Mouse (Mus musculus) CH12.LX (cell line): ENCODE measurements around the gene Fbln1. TPM values are rescaled to one million over a fixed set of nuclear protein-coding genes. Genes with fewer than 3 reads are reported as not detected.

Experiments used
- DNase-seq: peaks from one replicate; pipeline ENCODE4 v3.0.0-alpha.2; 2013; ENCODE audit errors: extremely low read depth
- H3K27ac ChIP-seq: 2 replicates; pipeline ENCODE4 v1.5.1; 2012; ENCODE audit warnings: low read depth, mild to moderate bottlenecking, control low read depth, moderate library complexity; ENCODE audit not compliant: insufficient read depth
- H3K27me3 ChIP-seq: replicated peaks from 2 replicates; pipeline ENCODE3; 2012; ENCODE audit warnings: inconsistent platforms
- H3K36me3 ChIP-seq, 2 experiments: replicated peaks in 1 of 2; 2 replicates each; pipeline versions ENCODE3 to v1.6.1; 2012; ENCODE audit warnings: inconsistent platforms in 1 of 2, low read length in 1 of 2, mild to moderate bottlenecking in 1 of 2, mixed read lengths in 1 of 2, moderate library complexity in 1 of 2; ENCODE audit not compliant: control insufficient read depth in 1 of 2, insufficient read depth in 1 of 2
- H3K4me1 ChIP-seq, 2 experiments: 2 replicates each; pipeline ENCODE4 v1.6.1; 2012; ENCODE audit warnings: inconsistent platforms in 1 of 2, moderate library complexity in 1 of 2; ENCODE audit not compliant: insufficient read depth in 2 of 2, control insufficient read depth in 1 of 2
- H3K4me2 ChIP-seq: 2 replicates; pipeline ENCODE4 v1.6.1; 2012; ENCODE audit warnings: low read depth, mild to moderate bottlenecking, control low read depth; ENCODE audit not compliant: poor library complexity, insufficient read depth, severe bottlenecking
- H3K4me3 ChIP-seq, 3 experiments: fragments of 150-350 bp in 1 of 3; sonication (generic) in 1 of 3; replicated peaks in 1 of 3; 2 replicates each; pipeline versions ENCODE3 to v1.5.1; 2011 to 2012; ENCODE audit warnings: low read depth in 2 of 3, low read length in 2 of 3, mild to moderate bottlenecking in 2 of 3, moderate library complexity in 2 of 3, control low read depth in 1 of 3, improper control_type of control experiment in 1 of 3, inconsistent platforms in 1 of 3, mixed read lengths in 1 of 3; ENCODE audit not compliant: poor library complexity in 1 of 3
- H3K79me2 ChIP-seq: replicated peaks from 2 replicates; pipeline ENCODE4 v1.6.1; 2012; ENCODE audit warnings: mild to moderate bottlenecking, moderate library complexity; ENCODE audit not compliant: control insufficient read depth, poor library complexity, insufficient read depth, severe bottlenecking; ENCODE audit errors: extremely low read depth
- H3K9ac ChIP-seq: 2 replicates; pipeline ENCODE4 v1.6.1; 2012; ENCODE audit warnings: low read depth, mild to moderate bottlenecking, control low read depth, moderate library complexity; ENCODE audit not compliant: insufficient read depth
- H3K9me3 ChIP-seq: replicated peaks from 2 replicates; pipeline ENCODE3; 2012; ENCODE audit warnings: low read length, inconsistent platforms, mixed read lengths
- CTCF ChIP-seq, 2 experiments: IDR thresholded peaks in 1 of 2; conservative IDR thresholded peaks in 1 of 2; 2 replicates each; pipeline ENCODE4 v1.5.1; 2011 to 2012; ENCODE audit warnings: low read depth in 2 of 2, low read length in 2 of 2, improper control_type of control experiment in 1 of 2, inconsistent platforms in 1 of 2, mild to moderate bottlenecking in 1 of 2, moderate library complexity in 1 of 2
- E2F4 ChIP-seq: IDR thresholded peaks from 2 replicates; pipeline ENCODE4 v1.6.1; 2011; ENCODE audit warnings: low read depth, low read length, improper control_type of control experiment; ENCODE audit not compliant: insufficient replicate concordance
- ETS1 ChIP-seq: conservative IDR thresholded peaks from 2 replicates; pipeline ENCODE4 v1.6.1; 2012; ENCODE audit warnings: low read depth, mild to moderate bottlenecking, inconsistent platforms, low read length, improper control_type of control experiment, moderate library complexity
- HCFC1 ChIP-seq: IDR thresholded peaks from 2 replicates; pipeline ENCODE4 v1.6.1; 2012; ENCODE audit warnings: low read depth, mild to moderate bottlenecking, inconsistent platforms, low read length, improper control_type of control experiment
- IRF4 ChIP-seq: IDR thresholded peaks from 2 replicates; pipeline ENCODE4 v1.6.1; 2014; ENCODE audit warnings: low read depth, mild to moderate bottlenecking, inconsistent platforms, low read length, improper control_type of control experiment
- JUN ChIP-seq: IDR thresholded peaks from 2 replicates; pipeline ENCODE4 v1.6.1; 2011; ENCODE audit warnings: low read depth, mild to moderate bottlenecking, low read length, improper control_type of control experiment, moderate library complexity; ENCODE audit not compliant: insufficient read depth
- JUND ChIP-seq: conservative IDR thresholded peaks from 2 replicates; pipeline ENCODE4 v1.6.1; 2011; ENCODE audit warnings: low read depth, low read length, improper control_type of control experiment
- MAFK ChIP-seq: IDR thresholded peaks from 2 replicates; pipeline ENCODE4 v1.6.1; 2011; ENCODE audit warnings: low read length, improper control_type of control experiment; ENCODE audit not compliant: insufficient replicate concordance
- MAX ChIP-seq: IDR thresholded peaks from 2 replicates; pipeline ENCODE4 v1.6.1; 2011; ENCODE audit warnings: low read length, improper control_type of control experiment
- MAZ ChIP-seq: IDR thresholded peaks from 2 replicates; pipeline ENCODE4 v1.6.1; 2012; ENCODE audit warnings: low read depth, mild to moderate bottlenecking, inconsistent platforms, low read length, improper control_type of control experiment, moderate library complexity
- MYC ChIP-seq: IDR thresholded peaks from 2 replicates; pipeline ENCODE4 v1.6.1; 2011; ENCODE audit warnings: low read depth, mild to moderate bottlenecking, improper control_type of control experiment, low read length
- NRF1 ChIP-seq: IDR thresholded peaks from 2 replicates; pipeline ENCODE4 v1.6.1; 2014; ENCODE audit warnings: low read depth, mild to moderate bottlenecking, inconsistent platforms, low read length, improper control_type of control experiment, moderate library complexity
- PAX5 ChIP-seq: IDR thresholded peaks from 2 replicates; pipeline ENCODE4 v1.6.1; 2012; ENCODE audit warnings: low read length, inconsistent platforms, mixed read lengths
- RAD21 ChIP-seq: IDR thresholded peaks from 2 replicates; pipeline ENCODE4 v1.6.1; 2011; ENCODE audit warnings: low read depth, mild to moderate bottlenecking, low read length, improper control_type of control experiment, moderate library complexity
- TBP ChIP-seq: conservative IDR thresholded peaks from 2 replicates; pipeline ENCODE4 v1.6.1; 2011; ENCODE audit warnings: low read depth, low read length, improper control_type of control experiment
- TCF12 ChIP-seq: IDR thresholded peaks from 2 replicates; pipeline ENCODE4 v1.6.1; 2014; ENCODE audit warnings: low read depth, mild to moderate bottlenecking, inconsistent platforms, low read length, improper control_type of control experiment
- USF2 ChIP-seq: conservative IDR thresholded peaks from 2 replicates; pipeline ENCODE4 v1.6.1; 2011; ENCODE audit warnings: low read depth, low read length, improper control_type of control experiment
- ZC3H11A ChIP-seq: IDR thresholded peaks from 2 replicates; pipeline ENCODE4 v1.6.1; 2012; ENCODE audit warnings: low read depth, mild to moderate bottlenecking, inconsistent platforms, low read length, improper control_type of control experiment
- ZKSCAN1 ChIP-seq: IDR thresholded peaks from 2 replicates; pipeline ENCODE4 v1.6.1; 2012; ENCODE audit warnings: low read depth, inconsistent platforms, low read length, improper control_type of control experiment, borderline replicate concordance
- ZMIZ1 ChIP-seq: IDR thresholded peaks from 2 replicates; pipeline ENCODE4 v1.6.1; 2012; ENCODE audit warnings: low read depth, mild to moderate bottlenecking, inconsistent platforms, low read length, improper control_type of control experiment
- ZNF384 ChIP-seq: IDR thresholded peaks from 2 replicates; pipeline ENCODE4 v1.6.1; 2012; ENCODE audit warnings: low read depth, low read length, improper control_type of control experiment, inconsistent platforms
- dilution Hi-C: fragments of 300-500 bp; cut with MboI; formaldehyde crosslinking; loops from 2 replicates; pipeline ENCODE4 v1.14.3; 2020; ENCODE audit warnings: low sequenced_read_pairs; ENCODE audit not compliant: extremely low pct_unique_long_range_greater_than_20kb, extremely low pct_ligation_motif_present
- in situ Hi-C: fragments of 300-500 bp; cut with MboI; formaldehyde crosslinking; loops from 3 replicates; pipeline ENCODE4 v1.14.3; 2019; ENCODE audit warnings: low sequenced_read_pairs, low pct_ligation_motif_present, low pct_unique_long_range_greater_than_20kb, mixed read lengths
- polyA plus RNA-seq: library from polyadenylated mRNA; unstranded; fragments of >175 nt; gene quantifications from 2 replicates; pipeline ENCODE4 v1.2.1, GENCODE M21; 2012; ENCODE audit warnings: low read depth; ENCODE audit not compliant: insufficient read length
- total RNA-seq, 2 experiments: library from RNA; depleted of rRNA; stranded (reverse); fragments of 300-350 nt in 1 of 2; fragments of >200 nt in 1 of 2; gene quantifications; 2 replicates each; pipeline ENCODE4 v1.2.3; 2012 to 2014

Gene Fbln1
- total and polyA plus RNA-seq, 3 experiments, result 1.4 TPM; not detected in 2

GRCm38 (mm10) chr15:85246936-85247335 lies 41.2 kb downstream of the Fbln1 start:
- H3K4me1 ChIP-seq, result 0 out of 4 replicates have a peak, but pooled peaks cover 0 to 4% of the 10 kb centered on the region in 2 experiments
- H3K27ac ChIP-seq, result no peak overlapping the region
- H3K4me2 ChIP-seq, result no peak overlapping the region
- dilution Hi-C loops, result no loop called here
- H3K36me3 ChIP-seq, result no peaks in the 10 kb centered on the region
- in situ Hi-C loops, result loop anchor here (5.0 kb wide), 1 partner anchor 95 kb away; no protein-coding TSS in a partner anchor
- H3K79me2 ChIP-seq, result no peaks in the 10 kb centered on the region
- H3K9ac ChIP-seq, result no peak overlapping the region
- H3K9me3 ChIP-seq, result no peaks in the 10 kb centered on the region
- no peak for DNase-seq
- no peak overlapping the region for H3K4me3 ChIP-seq
- H3K27me3 ChIP-seq, result peaks cover 59% of the 10 kb centered on the region
- TF ChIP-seq MAZ (no peak), ZKSCAN1 (no peak), PAX5 (no peak), TBP (no peak), TCF12 (no peak), USF2 (no peak)
- TF ChIP-seq, all 38 proteins: peak for 0

DNA sequence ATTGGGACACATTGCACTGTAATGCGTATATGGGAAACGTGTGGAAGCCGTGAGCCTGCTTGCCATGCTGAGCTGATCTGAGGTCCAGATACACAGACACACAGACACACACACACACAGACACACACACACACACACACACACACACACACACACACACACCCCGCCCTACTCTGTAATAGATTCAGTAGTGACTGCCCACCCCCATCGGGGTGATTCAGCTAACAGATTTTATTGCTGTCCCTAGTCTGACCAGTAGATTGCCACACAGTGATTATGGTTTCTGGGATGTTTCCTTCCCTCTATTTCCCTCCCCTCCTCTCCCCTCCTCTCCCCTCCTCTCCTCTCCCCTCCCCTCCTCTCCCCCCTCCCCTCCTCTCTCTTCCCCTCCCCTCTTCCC lies 42.6 kb downstream of the Fbln1 start:
- peaks cover 47% of the 10 kb centered on the region for H3K27me3 ChIP-seq
- dilution Hi-C loops, result no loop called here
- no peak for DNase-seq

More for the DNA sequence above, 42.6 kb downstream of the Fbln1 start:
- H3K4me3 ChIP-seq, result no peak overlapping the region
- no peaks in the 10 kb centered on the region for H3K36me3 ChIP-seq
- H3K9ac ChIP-seq, result no peak overlapping the region
- no peaks in the 10 kb centered on the region for H3K9me3 ChIP-seq
- no peaks in the 10 kb centered on the region for H3K79me2 ChIP-seq
- 0 out of 4 replicates have a peak, but pooled peaks cover 0 to 4% of the 10 kb centered on the region in 2 experiments for H3K4me1 ChIP-seq
- H3K4me2 ChIP-seq, result no peak overlapping the region
- no peak overlapping the region for H3K27ac ChIP-seq
- no peak for TF ChIP-seq HCFC1
- no peak for TF ChIP-seq IRF4
- no peak for TF ChIP-seq CTCF (conservative IDR thresholded peaks at IDR 0.05 in 1 of 2, IDR thresholded peaks at IDR 0.05 in 1 of 2; ENCODE audit: low read depth in 2 of 2, low read length in 2 of 2)
- no peak for TF ChIP-seq MAFK
- TF ChIP-seq ZKSCAN1, result no peak
- TF ChIP-seq E2F4, result no peak
- TF ChIP-seq ZC3H11A, result no peak
- no peak for TF ChIP-seq MAX
- no peak for TF ChIP-seq ZMIZ1
- TF ChIP-seq RAD21, result no peak
- no peak for TF ChIP-seq JUN
- no peak for TF ChIP-seq PAX5
- no peak for TF ChIP-seq USF2
- TF ChIP-seq MAZ, result no peak
- TF ChIP-seq NRF1, result no peak
- no peak for TF ChIP-seq JUND
- no peak for TF ChIP-seq ETS1
- no peak for TF ChIP-seq MYC
- no peak for TF ChIP-seq ZNF384
- TF ChIP-seq, all 38 proteins: peak for 0
- in situ Hi-C loops, result loop anchor here (5.0 kb wide), 1 partner anchor 96 kb away; no protein-coding TSS in a partner anchor
